Mouse (Mus musculus) lung, postnatal 0 days (tissue): Measurements from ENCODE around the gene Ikzf4. TPM values are rescaled to one million over a fixed set of nuclear protein-coding genes. Genes with fewer than 3 reads are reported as not detected.
A peak's percentile ranks its signal among the peaks of the same experiment; 100 is the strongest.

Source experiments
- ATAC-seq: fragments of 200-750 bp; cut with Nextera tagmentation; 2 replicates; pipeline ENCODE4 v1.8.0; 2017; ENCODE audit warnings: moderate library complexity
- DNase-seq: peaks from one replicate; pipeline ENCODE4 v3.0.0-alpha.2; 2016; ENCODE audit warnings: low spot score
- H3K27ac ChIP-seq: fragments of 300-500 bp; sonication (generic); 2 replicates; pipeline ENCODE4 v1.5.1; 2014; ENCODE audit warnings: antibody characterized with exemption, mild to moderate bottlenecking, low read length, mixed read lengths
- H3K27me3 ChIP-seq: fragments of 300-500 bp; sonication (generic); replicated peaks from 2 replicates; pipeline ENCODE4 v1.6.1; 2014; ENCODE audit warnings: low read length, mixed read lengths; ENCODE audit not compliant: insufficient read depth
- H3K36me3 ChIP-seq: fragments of 300-500 bp; sonication (generic); 2 replicates; pipeline ENCODE4 v1.6.1; 2014; ENCODE audit warnings: low read length, mixed read lengths; ENCODE audit not compliant: insufficient read depth
- H3K4me1 ChIP-seq: fragments of 300-500 bp; sonication (generic); 2 replicates; pipeline ENCODE4 v1.6.1; 2014; ENCODE audit warnings: antibody characterized with exemption, low read depth, low read length, mixed read lengths; ENCODE audit not compliant: insufficient read depth
- H3K4me2 ChIP-seq: fragments of 300-500 bp; sonication (generic); replicated peaks from 2 replicates; pipeline ENCODE4 v1.6.1; 2014; ENCODE audit warnings: low read depth, mild to moderate bottlenecking, low read length, moderate library complexity, mixed read lengths
- H3K4me3 ChIP-seq: fragments of 300-500 bp; sonication (generic); 2 replicates; pipeline ENCODE4 v1.5.1; 2014; ENCODE audit warnings: low read depth, low read length
- H3K9ac ChIP-seq: fragments of 300-500 bp; sonication (generic); replicated peaks from 2 replicates; pipeline ENCODE4 v1.6.1; 2014; ENCODE audit warnings: low read depth, mild to moderate bottlenecking
- H3K9me3 ChIP-seq: fragments of 300-500 bp; sonication (generic); 2 replicates; pipeline ENCODE4 v1.6.1; 2016; ENCODE audit warnings: low read length, mixed read lengths
- CTCF ChIP-seq: IDR thresholded peaks from 2 replicates; pipeline ENCODE4 v1.5.1; 2016; ENCODE audit warnings: antibody characterized with exemption, mild to moderate bottlenecking
- EP300 ChIP-seq: IDR thresholded peaks from 2 replicates; pipeline ENCODE4 v1.6.1; 2016; ENCODE audit warnings: antibody characterized with exemption, mild to moderate bottlenecking, control low read depth
- WGBS: fragments of 180-500 bp; shearing (Covaris S2); extraction: QIAGEN DNeasy Blood & Tissue Kit; methylation state at CpG from one replicate; pipeline ENCODE4 v1.1.7; 2014; 5-methylcytosine and 5-hydroxymethylcytosine counted together
- polyA plus RNA-seq: library from polyadenylated mRNA; unstranded; fragments of >200 nt; fragmentation: Nextera tagmentation; extraction: Ambion mirVana; gene quantifications from 2 replicates; pipeline ENCODE4 v1.2.1, GENCODE M21; 2015

Ikzf4 gene
- 1.3 and 1.5 TPM in 2 replicates for polyA plus RNA-seq

DNA sequence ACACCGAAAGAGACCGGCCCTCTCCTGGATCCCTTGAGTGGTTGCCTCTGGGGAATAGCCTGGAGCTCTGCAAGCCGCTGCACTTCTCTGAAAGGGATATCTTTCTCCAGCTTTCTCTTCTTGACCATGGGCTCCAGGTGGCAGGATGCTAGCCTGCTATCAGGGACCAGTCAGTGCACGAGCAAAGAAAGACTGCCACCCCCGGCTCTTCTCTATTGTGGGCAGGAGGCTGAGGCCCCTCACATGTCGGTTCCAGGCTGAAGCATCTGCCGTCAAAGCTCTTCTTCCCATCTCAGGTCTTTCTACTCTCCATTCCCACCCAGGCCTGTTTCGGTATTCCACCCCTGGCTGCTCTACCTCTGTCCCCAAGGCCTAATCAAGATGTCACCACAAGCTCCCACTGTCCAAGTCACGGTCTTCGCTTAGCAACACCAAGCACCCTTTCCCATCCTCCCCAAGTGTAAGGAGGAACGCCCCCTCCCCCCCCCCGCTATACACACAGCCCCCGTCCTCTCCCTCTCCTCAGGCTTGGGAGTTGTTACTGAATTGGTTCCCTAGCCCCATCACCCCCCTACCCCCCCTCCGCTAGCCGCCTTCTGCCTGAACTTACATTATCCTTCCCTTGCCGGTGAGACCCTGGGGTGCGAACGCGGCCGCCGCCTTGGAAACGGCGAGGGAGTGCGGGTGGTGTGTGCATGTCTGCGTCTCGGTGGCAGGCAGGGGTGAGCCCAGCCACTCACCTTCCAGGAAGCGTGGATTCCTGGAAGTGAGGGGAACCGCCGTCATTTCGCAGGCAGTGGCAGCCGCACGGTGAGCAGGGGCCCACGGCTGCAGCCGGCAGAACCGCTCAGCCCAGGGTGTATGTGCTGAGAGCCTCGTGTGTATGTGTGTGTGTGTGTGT is at the start of gene Ikzf4:
Gene Ikzf4, minus strand, starts transcription at position 881 of the 901 bp plus-strand sequence.
- Histone ChIP-seq H3K9ac (no peak within 1 kb of the TSS; the same call in 1 of the 2 replicates), H3K4me2 (peak within 1 kb of the TSS; percentile 70), H3K9me3 (no peaks in the 10 kb centered on the region), H3K27ac (no peak within 1 kb of the TSS), H3K4me3 (peak within 1 kb of the TSS; percentile 39), H3K27me3 (0 out of 2 replicates have a peak, but pooled peaks cover 3% of the 10 kb centered on the region), H3K36me3 (no peaks in the 10 kb centered on the region), H3K4me1 (no peaks in the 10 kb centered on the region)
- 7% methylated on average over 33 of the region's 36 CpGs for WGBS
- DNase-seq (peak; percentile 60), ATAC-seq (peak; percentile 76)
- TF ChIP-seq CTCF (no peak), EP300 (no peak)

DNA sequence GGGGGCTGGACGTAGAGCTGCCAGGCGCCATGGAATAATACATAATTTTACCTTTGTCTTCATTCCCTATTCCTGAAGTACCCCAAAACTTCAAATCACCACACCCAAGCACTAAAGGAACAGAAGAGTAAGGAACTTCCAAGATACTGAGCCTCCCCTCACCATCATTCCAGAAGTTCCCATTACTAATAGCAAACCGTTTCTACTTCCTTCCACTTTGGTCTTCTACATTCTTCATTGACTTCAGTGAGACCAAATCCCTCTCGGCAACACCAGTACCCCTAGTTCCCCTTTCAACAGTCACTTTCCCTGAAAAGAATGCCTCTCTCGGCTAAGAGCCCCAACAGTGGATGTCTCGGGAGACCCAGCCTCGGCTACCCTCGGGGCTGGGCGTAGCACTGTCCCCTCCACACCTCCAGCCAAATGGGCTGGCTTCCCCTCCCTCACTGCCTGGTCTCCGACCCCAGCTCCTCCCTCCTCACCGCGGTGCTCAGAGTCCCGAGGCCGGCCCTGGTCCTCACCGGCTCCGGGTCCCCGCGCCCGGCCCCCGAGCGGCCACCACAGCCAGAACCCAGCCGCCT is 49.7 kb upstream of the Ikzf4 start:
- Histone ChIP-seq H3K27ac (peak overlapping the region; percentile 99), H3K9me3 (no peaks in the 10 kb centered on the region), H3K4me1 (peaks cover 4% of the 10 kb centered on the region; the same call in 1 of the 2 replicates), H3K4me3 (peak overlapping the region; percentile 90), H3K27me3 (no peaks in the 10 kb centered on the region), H3K4me2 (peak overlapping the region; percentile 77), H3K9ac (peak overlapping the region; percentile 96), H3K36me3 (peaks cover 9% of the 10 kb centered on the region; the same call in 1 of the 2 replicates)
- ATAC-seq (no peak), DNase-seq (no peak)
- WGBS: 0% methylated on average over 14 of the region's 22 CpGs
- TF ChIP-seq EP300: no peak
- no peak for TF ChIP-seq CTCF

DNA sequence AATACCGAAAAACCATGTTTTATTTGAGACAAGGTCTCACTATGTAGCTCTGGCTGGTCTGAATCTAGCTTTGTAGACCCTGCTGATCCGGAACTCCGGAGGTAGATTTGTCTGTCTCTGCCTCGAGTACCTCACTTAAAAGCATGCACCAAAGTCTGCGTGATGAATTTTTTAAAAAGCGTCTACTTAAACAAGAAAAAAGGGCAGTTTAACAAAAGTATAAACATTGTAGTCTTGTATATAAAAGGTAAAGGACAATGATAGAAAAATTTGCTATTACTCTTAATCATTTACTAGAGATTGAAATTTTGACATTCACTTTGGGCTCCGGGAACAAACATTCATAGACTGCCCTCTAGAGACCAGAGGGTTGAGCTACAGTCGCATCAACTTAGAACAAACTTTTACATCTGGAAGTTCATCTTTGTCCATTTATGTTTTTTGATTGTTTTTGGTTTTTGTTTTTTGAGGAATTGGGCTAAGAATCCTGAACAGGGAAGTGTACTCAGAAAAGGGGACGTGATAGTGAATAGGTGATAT is 28.7 kb upstream of the Ikzf4 start:
- no peaks in the 10 kb centered on the region; the same call in 1 of the 2 replicates for H3K36me3 ChIP-seq

DNA sequence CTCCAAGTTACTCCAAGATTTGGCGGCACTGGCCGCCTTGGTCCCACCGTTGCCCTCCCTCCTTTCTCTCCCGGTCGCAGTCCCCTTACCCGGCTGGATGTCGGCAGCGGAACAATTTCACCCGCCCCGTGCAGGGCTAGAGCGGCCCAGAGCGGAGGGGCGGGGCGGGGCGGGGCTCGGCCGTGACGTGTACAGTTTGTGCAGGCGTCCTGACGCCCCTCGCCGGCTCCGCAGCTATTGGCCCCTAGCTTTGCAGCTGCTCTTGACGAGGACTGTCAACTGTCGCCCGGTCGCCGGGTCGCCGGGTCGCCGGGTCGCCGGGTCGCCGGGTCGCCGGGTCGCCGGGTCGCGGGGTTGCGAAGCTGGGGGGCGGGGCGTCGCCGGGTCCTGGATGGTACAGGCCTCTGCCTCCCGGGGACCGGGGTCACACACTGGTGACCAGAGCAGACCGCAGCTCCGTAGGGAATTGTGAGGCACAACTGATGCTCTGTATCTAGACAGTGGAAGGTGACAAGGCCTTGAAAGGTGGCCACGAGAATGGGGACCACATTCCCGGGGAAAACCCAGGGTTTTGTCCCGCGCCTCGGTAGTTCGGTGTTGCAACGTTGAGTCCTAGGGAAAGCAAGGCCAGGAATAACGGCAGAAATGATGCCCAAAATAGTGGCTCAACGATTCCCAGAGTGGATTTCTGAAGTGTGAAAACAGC is 28.1 kb upstream of the Ikzf4 start, which contains the start of gene Suox:
Gene Suox, minus strand, starts transcription at position 311 of the 706 bp plus-strand sequence.
- H3K9me3 ChIP-seq: no peaks in the 10 kb centered on the region
- H3K27me3 ChIP-seq: no peaks in the 10 kb centered on the region
- ATAC-seq (peak; percentile 96), DNase-seq (peak; percentile 93)
- H3K4me3 ChIP-seq: peak within 1 kb of the TSS; percentile 64
- WGBS: 0% methylated on average over 58 of the region's 60 CpGs
- peak within 1 kb of the TSS; percentile 80 for H3K4me2 ChIP-seq
- no peaks in the 10 kb centered on the region for H3K36me3 ChIP-seq
- H3K27ac ChIP-seq: peak within 1 kb of the TSS; percentile 75
- H3K4me1 ChIP-seq: peaks cover 6% of the 10 kb centered on the region; the same call in 1 of the 2 replicates
- peak within 1 kb of the TSS; percentile 42 for H3K9ac ChIP-seq
- TF ChIP-seq EP300 (no peak), CTCF (no peak)

More for the DNA sequence above, 28.7 kb upstream of the Ikzf4 start:
- peak overlapping the region; percentile 64 for H3K4me3 ChIP-seq
- DNase-seq: peak; percentile 87
- ATAC-seq: peak; percentile 23; the same call in 1 of the 2 replicates
- TF ChIP-seq CTCF (peak; percentile 75), EP300 (no peak)
- WGBS: 2% methylated on average over 9 of the region's 9 CpGs
- H3K4me1 ChIP-seq: peaks cover 6% of the 10 kb centered on the region; the same call in 1 of the 2 replicates
- no peak overlapping the region; the same call in 1 of the 2 replicates for H3K9ac ChIP-seq
- H3K27me3 ChIP-seq: no peaks in the 10 kb centered on the region
- peak overlapping the region; percentile 75 for H3K27ac ChIP-seq
- no peaks in the 10 kb centered on the region for H3K9me3 ChIP-seq
- H3K4me2 ChIP-seq: peak overlapping the region; percentile 80

DNA sequence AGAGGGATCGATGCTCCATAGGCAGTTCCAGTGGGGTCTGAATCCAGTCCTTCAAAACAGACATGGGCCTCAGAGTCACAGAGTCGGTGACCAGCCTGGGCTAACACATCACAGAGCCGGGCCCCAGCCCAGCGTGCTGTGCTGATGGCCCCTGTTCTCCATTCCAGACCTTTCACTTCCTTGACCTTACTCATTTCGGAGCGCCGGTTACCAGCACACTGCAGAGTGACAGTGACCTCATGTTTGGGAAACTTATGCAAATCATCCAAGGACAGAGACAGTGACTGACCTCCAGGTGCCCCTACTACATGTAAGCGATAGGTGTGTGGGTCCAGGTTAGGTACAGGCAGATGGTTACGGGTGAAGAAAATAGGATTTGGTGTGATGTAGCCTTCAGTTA is 25.4 kb upstream of the Ikzf4 start:
- WGBS: 91% methylated on average over 9 of the region's 9 CpGs
- Histone ChIP-seq H3K27ac (no peak overlapping the region), H3K4me1 (peaks cover 6% of the 10 kb centered on the region; the same call in 1 of the 2 replicates), H3K4me3 (no peak overlapping the region), H3K4me2 (no peak overlapping the region), H3K9me3 (no peaks in the 10 kb centered on the region), H3K27me3 (no peaks in the 10 kb centered on the region), H3K36me3 (no peaks in the 10 kb centered on the region), H3K9ac (no peak overlapping the region)
- DNase-seq: no peak
- no peak for ATAC-seq
- TF ChIP-seq CTCF (no peak), EP300 (no peak)
